Mouse (Mus musculus) brain, embryonic 14.5 days (tissue): ENCODE data around the gene Fen1.
"Not testable (repeated sequence)": the region's sequence is repeated elsewhere in the genome, so short reads cannot be mapped to it uniquely, and the experiment has no call there.

Source experiments
- CTCF ChIP-seq: fragments of 200-500 bp; IDR thresholded peaks from 2 replicates; pipeline ENCODE4 v1.5.1; 2012; ENCODE audit warnings: inconsistent platforms, mild to moderate bottlenecking, moderate library complexity, borderline replicate concordance; ENCODE audit not compliant: insufficient read depth, insufficient read length; ENCODE audit errors: extremely low read depth
- POLR2A ChIP-seq: fragments of 200-500 bp; IDR thresholded peaks from 2 replicates; pipeline ENCODE4 v1.6.1; 2012; ENCODE audit warnings: mild to moderate bottlenecking, inconsistent platforms, borderline replicate concordance; ENCODE audit not compliant: poor library complexity, insufficient read depth, insufficient read length, severe bottlenecking; ENCODE audit errors: extremely low read depth

GRCm38 (mm10) chr19:10165928-10166327, 38.0 kb downstream of the Fen1 start:
- not testable (repeated sequence) for TF ChIP-seq POLR2A, CTCF
